Mouse (Mus musculus): ENCODE results near the gene Nutf2. TPM values are rescaled to one million over a fixed set of nuclear protein-coding genes. Genes with fewer than 3 reads are reported as not detected.

Gene Nutf2
- total RNA-seq, 2 experiments from 2014 or later: 33.0 to 42.4 TPM

GRCm38 (mm10) chr8:105919390-105919789, 59.0 kb downstream of the Nutf2 start:
- intact Hi-C loops (cut with DNase I): no loop called here
- DNase-seq: no peak

- no peak for DNase-seq
- intact Hi-C loops (cut with DNase I): no loop called here
Observed at GRCm38 (mm10) chr8:105925123-105925522, 64.7 kb downstream of the Nutf2 start.

Other genes starting within 250 kb of the Nutf2 start
- gene Ctcf, start 224.0 kb upstream of the Nutf2 start, total RNA-seq (2021): 10 to 100 TPM; 40.0 to 43.0 TPM
- not detected for gene Agrp, start 223.2 kb upstream of the Nutf2 start, total RNA-seq (2021)
- gene Carmil2, start 174.3 kb upstream of the Nutf2 start, total RNA-seq (2021): under 1 TPM; 0.27 to 0.31 TPM
- 10 to 100 TPM; 11.7 to 12.3 TPM for gene Acd, start 159.5 kb upstream of the Nutf2 start, total RNA-seq (2021)
- gene Pard6a, start 159.4 kb upstream of the Nutf2 start, total RNA-seq (2021): 1 to 10 TPM; 7.7 to 8.5 TPM
- not detected for gene 4933405L10Rik, start 152.9 kb upstream of the Nutf2 start, total RNA-seq (2021)
- 1 to 10 TPM; 1.3 to 2.2 TPM for gene Enkd1, start 152.4 kb upstream of the Nutf2 start, total RNA-seq (2021)
- 1 to 10 TPM; 4.0 to 4.1 TPM for gene Gfod2, start 101.9 kb upstream of the Nutf2 start, total RNA-seq (2021)
- gene Ranbp10, start 33.2 kb upstream of the Nutf2 start, total RNA-seq (2021): 10 to 100 TPM; 19.8 TPM
- gene Tsnaxip1, start 32.8 kb upstream of the Nutf2 start, total RNA-seq (2021): not detected
- gene Cenpt, start 7.3 kb upstream of the Nutf2 start, total RNA-seq (2021): 1 to 10 TPM; 2.0 to 2.6 TPM
- 10 to 100 TPM; 26.5 to 28.3 TPM for gene Thap11, start 5.4 kb upstream of the Nutf2 start, total RNA-seq (2021)
- gene Edc4, start 20.3 kb downstream of the Nutf2 start, total RNA-seq (2021): 10 to 100 TPM; 24.2 to 26.3 TPM
- gene Nrn1l, start 33.0 kb downstream of the Nutf2 start, total RNA-seq (2021): 1 to 10 TPM in 1 of 2 experiments, under 1 TPM in 1; 0.49 to 1.1 TPM
- 10 to 100 TPM; 15.1 to 17.2 TPM for gene Pskh1, start 39.9 kb downstream of the Nutf2 start, total RNA-seq (2021)
- gene Ctrl, start 73.3 kb downstream of the Nutf2 start, total RNA-seq (2021): under 1 TPM in 1 of 2 experiments, not detected in 1; 0.43 TPM
- gene Psmb10, start 77.9 kb downstream of the Nutf2 start, total RNA-seq (2021): 10 to 100 TPM; 63.6 to 72.7 TPM
- gene Lcat, start 82.8 kb downstream of the Nutf2 start, total RNA-seq (2021): 1 to 10 TPM; 1.0 to 1.1 TPM
- 10 to 100 TPM; 48.0 to 50.3 TPM for gene Slc12a4, start 105.5 kb downstream of the Nutf2 start, total RNA-seq (2021)
- not detected for gene Dpep3, start 118.8 kb downstream of the Nutf2 start, total RNA-seq (2021)
- 1 to 10 TPM; 7.4 to 7.6 TPM for gene Dus2, start 130.8 kb downstream of the Nutf2 start, total RNA-seq (2021)
- not detected for gene Dpep2nb, start 145.4 kb downstream of the Nutf2 start, total RNA-seq (2021)
- 10 to 100 TPM; 10.5 to 11.8 TPM for gene Ddx28, start 151.3 kb downstream of the Nutf2 start, total RNA-seq (2021)
- 10 to 100 TPM; 20.1 to 20.7 TPM for gene Nfatc3, start 198.3 kb downstream of the Nutf2 start, total RNA-seq (2021)